Mouse (Mus musculus): Measurements from ENCODE around the gene Cfap97d2.
A peak's percentile ranks its signal among the peaks of the same experiment; 100 is the strongest.
"Not testable (repeated sequence)": the region's sequence is repeated elsewhere in the genome, so short reads cannot be mapped to it uniquely, and the experiment has no call there.

The Cfap97d2 gene

DNA sequence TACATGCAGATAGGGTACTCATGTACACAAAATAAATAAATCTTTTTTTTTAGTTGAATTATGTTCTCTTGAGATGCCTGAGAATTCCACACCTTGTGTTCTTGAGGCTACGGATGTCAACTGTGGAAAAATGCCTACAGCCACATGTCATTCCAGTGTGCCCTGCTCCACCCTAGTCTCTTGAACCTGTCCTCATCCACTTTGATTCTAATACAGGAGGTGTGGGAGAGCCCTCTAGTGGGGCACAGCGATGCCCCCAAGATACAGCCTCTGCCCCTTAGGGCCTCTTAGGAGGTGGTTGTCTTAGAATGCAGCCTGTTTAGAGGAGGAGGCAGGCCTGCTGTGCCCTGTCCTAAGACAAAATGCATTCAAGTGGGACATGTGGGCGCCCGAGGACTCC lies 17.7 kb upstream of the Cfap97d2 start:
- DNase-seq: peak in 1 of 2 experiments; percentile 29

DNA sequence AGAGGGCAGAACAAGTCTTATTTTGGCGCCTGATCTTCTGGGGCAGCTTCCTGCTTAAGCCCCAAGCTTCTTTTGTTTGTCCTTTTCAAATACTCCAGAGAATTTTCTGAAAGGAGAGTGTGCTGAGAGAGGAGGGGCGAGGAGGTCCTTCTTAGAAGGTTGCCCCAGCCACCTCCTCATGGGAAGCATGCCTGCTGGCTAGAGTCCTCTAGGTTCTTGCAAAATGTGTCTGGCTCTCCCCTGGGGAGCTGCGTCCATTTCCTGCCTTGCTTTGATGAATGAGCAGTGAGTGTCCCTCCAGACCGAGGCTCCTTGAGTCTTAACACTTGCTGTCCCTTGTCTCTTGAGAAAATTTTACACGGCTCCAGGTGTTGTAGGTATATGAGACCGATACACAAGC lies 17.2 kb upstream of the Cfap97d2 start:
- DNase-seq: no peak

DNA sequence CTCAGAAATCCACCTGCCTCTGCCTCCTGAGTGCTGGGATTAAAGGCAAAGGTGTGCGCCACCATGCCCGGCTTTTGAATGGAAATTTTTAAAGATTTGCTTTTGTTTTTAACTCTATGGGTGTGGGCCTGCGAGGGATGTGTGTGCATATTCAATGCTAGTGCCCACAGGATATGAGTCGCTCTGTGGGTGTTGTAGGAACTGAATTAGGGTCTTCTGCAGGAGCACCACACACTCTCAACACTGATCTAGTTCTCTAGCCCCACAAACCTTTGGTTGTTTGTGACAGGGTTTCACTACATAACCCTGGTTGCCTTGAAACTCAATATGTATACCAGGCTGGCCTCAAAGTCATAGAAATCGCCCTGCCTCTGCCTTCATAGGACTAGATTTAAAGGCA lies 16.4 kb upstream of the Cfap97d2 start:
- DNase-seq: no peak

DNA sequence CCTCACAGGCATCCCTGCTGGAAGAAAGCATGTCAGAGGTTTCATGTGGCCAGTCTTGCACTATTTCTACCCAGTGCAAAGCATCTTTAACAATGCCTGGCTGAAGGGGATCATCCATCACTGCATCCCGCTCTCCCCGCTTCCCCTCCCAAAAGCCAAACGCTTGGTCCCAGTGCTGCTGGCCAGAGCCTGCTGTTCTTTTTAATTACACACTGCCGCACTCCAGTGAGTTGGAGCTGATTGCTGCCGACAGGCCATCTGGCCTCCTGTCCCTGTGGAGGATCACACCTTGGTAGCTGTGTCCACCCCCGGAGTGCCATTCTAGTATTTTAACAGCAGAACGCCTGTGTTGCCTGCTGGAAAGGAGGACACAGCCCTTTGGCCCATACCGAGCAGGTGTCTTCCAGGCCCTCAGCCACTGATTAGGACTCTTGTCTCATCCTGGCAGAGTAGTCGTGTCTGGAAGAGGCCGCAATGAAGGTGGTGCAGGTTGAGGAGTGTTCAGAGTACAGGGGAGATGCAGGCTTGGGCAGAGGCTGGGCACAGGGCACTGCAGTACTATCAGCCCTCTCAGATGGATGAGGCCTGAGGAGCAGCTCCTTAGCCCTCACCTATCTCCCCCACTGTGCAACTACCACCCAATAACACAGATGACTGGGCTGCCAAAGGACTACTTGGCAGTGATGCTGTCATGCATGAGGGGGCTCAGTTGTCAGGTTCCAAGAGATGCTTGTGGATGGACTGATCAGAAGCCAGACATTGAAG lies 13.2 kb upstream of the Cfap97d2 start:
- DNase-seq: no peak

DNA sequence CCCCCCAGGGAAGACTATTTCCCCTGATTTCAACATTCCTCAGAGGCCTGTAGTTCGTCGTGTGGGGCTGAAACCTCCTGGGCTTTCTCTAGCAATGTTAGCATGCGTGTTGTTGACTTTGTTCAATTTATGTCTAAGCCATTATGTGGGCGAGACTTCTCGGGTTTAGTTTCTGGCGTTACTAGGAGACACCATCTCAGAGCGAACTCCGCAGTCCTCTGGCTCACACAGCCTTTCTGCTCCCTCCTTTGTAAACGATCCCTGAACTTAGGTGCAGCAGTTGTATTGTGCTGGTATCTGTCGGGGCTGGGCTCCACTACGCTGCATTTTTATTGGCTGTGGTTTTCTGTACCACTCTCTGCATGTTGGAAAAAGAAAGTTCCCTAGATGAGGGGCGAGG lies 11.0 kb upstream of the Cfap97d2 start:
- no peak for DNase-seq

DNA sequence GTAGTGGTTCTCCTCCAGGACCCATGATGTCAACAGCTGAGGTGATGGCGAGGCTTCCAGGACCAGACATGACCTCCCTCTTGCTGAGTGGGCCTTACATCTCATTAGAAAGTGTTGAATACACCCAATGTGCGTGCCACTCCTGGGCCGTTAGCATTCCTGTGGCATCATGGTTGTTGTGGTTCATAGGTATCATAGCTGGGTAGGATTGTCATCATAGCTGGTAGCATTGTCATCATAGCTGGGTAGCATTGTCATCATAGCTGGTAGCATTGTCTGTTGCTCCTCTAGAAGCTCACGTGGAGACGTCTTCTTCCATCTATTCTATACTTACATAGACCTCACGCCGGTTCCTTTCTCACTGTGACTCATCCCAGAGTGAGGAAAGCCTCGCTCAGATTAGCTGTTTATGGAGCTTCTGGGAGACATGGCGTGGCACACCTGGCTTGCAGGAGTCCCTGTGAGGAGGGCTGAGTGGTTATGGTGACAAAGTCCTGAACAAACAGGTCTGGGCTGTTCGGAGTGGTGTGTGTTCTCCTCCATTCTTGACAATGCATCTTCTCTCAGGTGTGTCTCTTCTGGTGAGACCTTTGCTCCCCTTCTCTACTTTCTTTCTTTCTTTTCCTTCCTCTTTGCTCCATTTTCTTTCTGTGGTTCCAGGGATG lies 10.4 kb upstream of the Cfap97d2 start:
- DNase-seq: no peak

DNA sequence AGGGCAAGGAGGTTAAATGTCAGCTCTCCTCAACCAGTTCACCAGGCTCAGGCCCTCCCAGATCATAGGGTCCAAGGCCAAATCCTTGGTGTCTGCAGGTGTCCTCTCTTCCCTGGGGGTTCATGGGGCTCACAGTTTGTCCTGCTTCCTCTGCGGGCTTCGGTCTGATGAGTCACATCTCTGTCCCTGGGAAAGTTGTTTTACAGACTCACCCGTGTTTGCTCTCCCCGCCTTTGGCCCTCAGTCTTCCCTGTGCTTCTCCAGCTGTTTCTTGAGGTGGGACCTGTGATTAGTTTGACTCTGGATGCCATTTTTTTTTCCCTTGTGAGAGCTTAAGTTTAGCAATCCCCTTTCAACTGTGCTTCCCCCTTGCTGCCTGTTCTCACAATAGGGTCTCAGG lies 9.5 kb upstream of the Cfap97d2 start:
- no peak for DNase-seq

DNA sequence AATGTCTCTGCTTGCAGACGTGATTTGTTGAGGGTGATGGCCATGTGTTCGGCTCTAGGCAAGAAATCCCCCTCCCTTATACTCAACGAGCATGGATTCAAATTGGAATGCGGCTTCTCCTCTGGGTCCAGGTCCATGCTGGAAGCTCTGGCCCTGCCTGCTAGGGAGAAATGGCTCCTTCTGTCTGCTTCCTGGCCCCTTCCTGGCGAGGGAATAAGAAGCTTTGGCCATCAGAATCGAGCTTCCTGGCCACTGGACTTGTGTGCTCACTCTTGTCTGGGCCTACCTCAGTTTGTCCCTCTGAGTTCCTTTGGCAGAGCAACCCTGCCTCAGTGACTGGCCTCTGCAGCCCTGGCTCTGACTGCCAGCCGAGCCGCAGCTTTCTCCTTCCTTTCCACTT lies 8.5 kb upstream of the Cfap97d2 start:
- DNase-seq: no peak

DNA sequence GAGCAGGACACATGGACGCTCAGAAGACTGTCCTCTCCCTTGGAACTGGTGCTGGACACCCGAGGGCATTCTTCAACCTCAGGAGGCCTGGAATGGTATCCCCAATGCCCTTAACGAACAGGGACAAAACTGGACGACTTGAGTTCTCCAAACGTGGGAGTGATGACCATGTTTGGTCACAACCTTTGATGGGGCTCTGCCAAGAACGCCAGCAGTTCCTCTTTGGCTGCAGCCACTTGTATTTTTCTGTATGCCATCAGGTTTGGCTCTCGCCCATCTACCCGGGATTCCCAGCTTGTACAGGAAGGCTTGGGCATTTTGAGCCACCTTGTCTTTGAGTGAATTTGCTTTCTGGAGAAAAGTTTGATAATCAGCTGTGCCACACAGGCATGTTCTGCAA lies 8.0 kb upstream of the Cfap97d2 start:
- DNase-seq: no peak

DNA sequence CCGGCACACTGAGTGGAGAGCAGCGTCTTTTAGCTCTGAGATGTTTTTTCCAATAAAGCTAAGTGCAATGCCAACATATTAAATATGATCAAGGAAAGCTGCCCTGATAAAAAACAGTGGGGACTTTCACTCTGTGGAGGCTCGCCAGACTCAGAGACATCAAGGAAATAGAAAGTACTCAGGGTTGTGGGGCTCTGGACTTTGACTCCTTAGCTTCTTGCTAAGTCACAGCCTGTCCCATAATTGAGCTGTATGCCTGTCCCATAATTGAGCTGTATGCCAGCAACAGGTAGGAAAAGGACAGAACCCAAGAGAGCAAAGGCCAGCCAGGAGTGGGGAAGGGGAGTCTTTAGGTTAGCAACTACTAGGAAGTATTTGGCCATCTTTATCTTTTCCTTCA lies 7.4 kb upstream of the Cfap97d2 start:
- DNase-seq: no peak

DNA sequence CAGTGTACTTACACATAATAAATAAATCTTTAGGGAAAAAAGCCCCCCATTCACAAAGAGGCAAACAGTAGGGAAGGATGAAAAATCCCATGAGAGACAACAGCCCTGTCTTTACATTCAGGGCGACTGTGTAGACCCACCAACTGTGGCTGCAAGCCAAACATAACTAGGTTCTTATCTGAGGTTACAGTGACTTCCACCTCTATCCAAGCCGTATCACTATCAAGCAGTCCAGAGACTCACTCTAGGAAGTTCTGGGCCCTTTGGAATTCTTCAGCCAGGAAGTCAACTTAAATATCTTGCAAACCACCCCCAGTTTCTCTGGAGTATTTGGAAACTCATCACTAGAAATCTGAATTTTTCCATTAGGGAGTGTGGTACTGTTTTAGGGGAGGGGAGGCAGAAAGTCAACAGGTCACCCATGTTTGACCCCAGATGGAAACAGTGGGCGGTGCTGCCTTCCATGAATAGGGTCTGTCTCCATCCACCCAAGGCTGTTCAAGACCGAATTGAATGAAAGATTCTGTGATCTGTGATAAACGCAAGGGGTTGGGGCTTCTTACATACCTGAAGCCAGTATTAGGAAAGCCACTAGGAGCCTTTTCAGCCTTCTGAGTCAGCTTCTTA lies 6.3 kb upstream of the Cfap97d2 start:
- DNase-seq: no peak

DNA sequence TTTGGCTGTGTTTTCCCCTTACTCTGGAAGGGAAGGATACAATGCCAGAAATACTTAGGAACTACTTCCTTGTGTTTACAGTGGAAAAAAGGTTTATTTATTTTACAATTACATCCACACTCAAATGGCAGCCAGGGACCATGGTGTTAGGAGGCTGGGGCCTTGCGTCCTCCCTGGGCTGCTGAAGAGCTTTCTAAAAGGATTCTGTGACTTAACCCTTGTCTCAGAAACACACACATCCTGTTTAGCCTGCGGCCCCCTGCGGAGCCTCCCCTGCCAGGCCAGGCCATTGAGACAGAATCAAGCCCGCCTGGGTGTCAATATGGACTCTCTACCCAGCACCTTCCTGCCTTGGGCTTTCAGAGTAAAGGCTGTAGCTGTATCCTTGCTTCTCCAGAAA lies 2.9 kb upstream of the Cfap97d2 start:
- DNase-seq: no peak

DNA sequence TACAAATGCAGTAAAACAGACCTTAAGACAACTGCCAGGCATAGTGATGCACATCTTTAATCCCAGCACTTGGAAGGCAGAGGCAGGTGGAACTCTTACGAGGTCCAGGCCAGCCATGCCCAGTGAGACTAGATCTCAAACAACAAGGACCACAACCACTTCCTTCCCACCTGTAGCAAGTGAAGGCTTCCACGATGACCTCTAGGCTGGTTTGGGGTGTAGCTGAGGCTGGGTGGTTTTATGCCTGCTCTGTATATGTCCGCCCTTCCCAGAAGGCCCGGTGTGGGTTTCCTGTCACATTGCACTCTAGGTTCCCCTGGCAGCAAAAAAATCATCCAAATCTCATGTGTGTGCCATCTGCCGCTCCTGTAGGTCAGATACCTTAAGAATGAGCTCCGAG lies 1.9 kb upstream of the Cfap97d2 start:
- DNase-seq: no peak

DNA sequence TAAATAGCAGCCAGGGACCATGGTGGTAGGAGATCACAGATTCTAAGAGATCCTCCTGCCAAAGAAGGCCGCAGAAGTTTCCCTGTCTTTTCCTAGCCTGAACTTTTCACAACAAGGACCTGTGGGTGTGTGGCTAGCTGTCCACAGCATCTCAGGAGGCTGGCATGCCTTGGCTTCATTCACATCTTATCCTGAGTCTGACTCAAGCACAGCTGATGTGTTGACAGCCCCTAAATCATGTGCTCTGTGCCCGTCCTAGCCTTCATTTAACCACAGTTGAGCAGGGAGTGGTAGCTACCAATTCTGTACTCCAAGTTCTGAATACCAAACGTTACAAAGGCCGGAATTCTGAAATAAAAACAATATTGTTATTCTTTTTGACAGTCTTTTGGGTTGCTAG lies 1.4 kb upstream of the Cfap97d2 start:
- no peak for DNase-seq

DNA sequence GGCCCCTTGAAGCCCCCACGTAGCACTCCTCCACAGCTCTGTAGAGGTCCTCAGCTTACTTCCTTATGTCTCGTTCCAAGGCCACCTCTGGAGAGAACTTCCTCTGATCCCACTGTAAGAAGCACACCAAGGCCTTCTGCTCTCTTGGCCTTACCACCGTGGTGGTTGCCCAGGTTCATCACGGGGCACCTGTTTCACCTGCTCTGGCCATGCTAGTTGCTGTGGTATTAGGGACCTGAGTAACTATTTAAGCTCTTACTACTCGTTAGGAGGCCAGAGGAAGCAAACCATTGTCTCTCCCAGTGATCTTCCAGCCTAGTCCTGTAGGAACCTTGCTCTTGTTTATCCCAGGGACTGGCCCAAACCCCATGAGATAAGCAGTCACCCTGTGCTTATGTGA lies 1.2 kb downstream of the Cfap97d2 start:
- DNase-seq: no peak

DNA sequence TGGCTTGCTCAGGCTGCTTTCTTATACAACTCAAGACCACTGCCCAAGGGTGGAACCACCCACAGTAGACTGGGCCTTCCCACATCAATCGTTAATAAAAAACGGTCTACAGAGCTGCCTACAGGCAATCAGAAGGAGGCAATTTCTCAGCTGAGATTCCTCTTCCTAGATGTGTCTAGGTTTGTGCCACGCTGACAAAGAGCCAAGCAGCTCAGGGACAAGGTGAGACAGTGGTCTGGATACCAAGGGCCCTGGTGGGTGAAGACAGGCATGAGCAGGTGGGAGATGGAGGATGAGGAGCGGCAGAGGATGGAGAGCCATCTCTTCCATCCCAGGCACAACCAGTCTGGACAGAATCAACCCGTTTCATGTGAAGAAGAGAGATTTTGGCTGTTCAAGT lies 2.8 kb downstream of the Cfap97d2 start:
- DNase-seq: no peak

DNA sequence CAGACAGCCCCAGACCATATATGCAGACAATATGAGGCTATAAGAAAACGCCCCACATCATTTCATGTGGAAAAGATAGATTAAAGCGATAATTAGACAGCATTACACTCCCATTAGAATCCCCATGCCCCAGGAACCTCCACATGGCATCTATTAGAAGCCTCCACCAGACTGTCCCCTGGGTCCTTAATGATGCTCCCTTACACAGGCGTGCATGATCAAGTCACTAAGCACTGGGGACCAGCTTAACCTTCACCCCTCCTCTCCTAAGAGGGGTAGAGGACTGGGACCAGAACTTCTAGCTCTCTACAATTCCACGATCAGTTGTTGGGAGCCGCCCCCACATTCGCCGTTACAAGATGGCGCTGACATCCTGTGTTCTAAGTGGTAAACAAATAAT lies 13.3 kb downstream of the Cfap97d2 start:
- no peak for DNase-seq

DNA sequence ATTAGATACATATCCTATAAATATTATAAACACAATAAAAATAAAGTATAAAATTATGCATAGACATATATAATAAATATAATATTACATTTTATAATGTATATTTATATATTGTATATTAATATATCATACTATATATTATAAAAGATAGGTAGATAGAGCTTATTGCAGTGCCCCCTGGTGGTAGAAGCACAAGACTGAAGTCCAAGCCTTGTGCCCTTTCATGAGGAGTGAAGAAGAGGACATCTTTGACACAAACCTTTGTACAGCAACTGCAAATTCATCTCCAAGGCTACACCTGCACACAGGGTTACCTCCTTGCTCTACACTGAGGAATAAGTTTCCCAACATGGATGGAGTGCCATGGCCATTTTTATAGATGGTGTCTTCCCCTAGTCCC lies 20.0 kb downstream of the Cfap97d2 start:
- DNase-seq: no peak

DNA sequence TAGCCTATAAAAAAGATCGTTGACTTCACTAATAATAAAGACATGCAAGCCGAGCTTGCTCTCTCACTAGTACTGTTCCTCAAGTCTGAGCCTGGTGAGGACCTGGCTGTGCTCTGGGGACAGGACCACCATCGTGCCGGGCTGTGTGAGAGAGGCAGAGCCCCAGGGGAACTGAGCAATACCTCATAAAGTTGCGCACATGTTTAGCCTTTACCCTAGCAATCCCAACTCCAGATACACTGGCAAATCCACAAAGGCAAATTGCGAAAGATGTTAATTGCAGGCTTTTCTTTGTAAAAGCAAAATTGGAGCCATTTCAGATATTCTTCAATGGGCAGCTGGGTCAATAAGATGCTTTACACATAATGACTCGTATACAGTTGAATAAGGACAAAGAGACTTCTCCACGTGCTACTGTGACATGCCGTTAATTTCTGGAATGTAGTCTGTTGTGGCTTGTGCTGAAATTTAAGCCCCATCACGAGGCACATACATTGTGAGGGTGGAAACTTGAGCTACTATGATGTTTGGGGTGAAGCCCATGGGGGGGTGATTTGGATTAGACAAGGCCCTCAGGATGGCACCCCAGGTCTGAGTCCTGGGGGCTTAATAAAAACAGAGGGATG lies 21.9 kb downstream of the Cfap97d2 start:
- DNase-seq: no peak

DNA sequence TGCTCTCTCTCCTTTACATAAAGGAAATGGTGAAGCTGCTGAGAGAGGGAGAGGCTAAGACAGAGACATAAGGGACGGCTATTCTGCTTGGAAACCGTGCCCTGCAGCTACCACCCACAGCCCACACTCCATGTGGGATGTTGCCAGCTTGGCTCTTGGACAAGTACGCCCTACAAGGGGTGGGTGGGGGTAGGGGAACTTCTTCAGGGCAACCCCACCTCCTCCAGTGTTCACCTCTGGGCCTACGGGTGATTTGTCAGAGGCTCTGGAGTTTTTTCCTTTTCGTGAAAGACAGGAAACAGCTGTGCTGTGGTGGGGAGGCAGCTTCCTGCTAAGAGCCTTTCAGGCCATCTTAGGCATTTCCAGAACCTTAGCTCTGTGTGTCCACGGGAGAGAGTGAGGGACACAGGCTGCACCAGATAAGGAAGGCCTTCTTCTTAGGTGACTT lies 34.7 kb downstream of the Cfap97d2 start:
- peak; percentile 46 to 66 for DNase-seq

DNA sequence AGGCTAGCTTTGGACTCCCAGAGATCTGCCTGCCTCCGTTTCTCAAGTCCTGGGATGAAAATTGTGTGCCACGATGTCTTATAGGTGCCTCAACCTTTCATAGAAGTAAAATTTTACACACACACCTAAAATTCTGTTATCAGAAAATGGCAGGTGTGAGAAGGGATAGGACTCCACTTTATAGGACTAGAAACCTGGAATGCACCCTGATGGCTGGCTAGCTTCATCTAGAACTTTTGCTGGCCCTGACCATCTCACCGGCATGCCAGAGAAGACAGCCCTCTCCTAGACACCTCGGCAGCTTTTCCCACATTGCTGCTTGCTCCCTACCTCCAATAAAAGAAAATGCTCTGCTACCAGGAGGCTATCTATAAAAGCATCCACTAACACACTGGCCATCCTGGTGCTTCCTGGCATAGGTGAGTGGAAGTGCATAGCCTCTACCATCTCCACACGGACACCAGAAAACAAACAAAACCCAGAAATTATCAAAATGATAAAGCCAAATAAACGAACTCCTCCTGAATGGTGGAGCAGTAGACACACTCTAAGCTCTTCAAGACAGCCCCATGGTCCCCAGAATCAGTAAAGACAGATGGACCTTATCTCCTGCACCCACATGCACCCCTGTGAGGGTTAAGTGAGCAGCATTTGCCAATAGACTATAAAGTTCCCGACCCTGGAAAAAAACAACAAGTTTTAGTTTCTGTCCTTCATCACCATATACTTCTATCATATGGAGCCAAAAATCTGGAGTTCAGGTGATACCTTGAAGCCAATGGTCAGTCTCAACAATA lies 35.3 kb downstream of the Cfap97d2 start:
- no peak for DNase-seq

DNA sequence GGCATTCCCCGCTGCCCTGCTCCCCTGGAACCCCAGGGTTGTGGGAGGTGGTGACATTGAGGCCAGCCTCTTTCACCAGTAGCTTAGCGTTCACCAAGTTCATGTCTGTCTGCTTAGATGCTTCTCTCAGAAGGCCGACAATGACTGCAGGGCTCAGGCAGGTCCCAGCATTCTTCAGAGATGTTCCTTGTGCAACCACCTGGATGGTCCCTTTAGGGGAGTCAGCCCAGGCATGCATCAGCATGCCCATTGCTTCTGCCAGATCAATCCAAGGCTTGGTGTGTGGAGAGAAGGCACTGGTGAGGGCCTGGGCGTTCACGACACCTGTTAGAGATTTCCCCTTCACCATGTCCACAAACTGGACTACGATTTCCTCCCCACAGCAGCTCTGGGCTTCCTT lies 40.5 kb downstream of the Cfap97d2 start:
- DNase-seq: not testable (repeated sequence)

DNA sequence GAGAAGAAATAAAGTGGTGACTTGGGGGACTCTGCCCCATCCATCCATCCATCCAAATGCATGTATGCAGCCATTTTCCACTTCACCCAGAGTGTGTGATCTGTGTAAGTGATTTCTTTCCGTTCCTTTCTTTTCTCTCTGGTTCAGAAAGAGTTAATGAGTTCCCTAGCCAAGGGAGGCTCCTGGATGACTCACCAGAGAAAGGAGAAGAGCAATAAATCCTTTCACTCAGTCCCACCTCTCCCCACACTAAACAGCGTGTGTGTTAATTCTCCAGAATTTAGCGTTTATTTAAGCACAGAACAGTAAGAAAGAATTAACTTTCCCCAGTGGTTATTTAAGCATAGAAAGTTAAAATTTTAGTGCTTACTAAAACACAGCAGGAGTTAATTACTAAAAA lies 41.9 kb downstream of the Cfap97d2 start:
- no peak for DNase-seq
